Mouse (Mus musculus) cortical plate, adult 2 months (tissue): ENCODE data around the gene March2.

ENCODE experiments used
- CTCF ChIP-seq: fragments of 200-500 bp; IDR thresholded peaks from 2 replicates; pipeline ENCODE4 v1.5.1; 2011; ENCODE audit warnings: mild to moderate bottlenecking, control low read depth, low read length; ENCODE audit not compliant: insufficient read depth; ENCODE audit errors: extremely low read depth
- POLR2A ChIP-seq: fragments of 200-500 bp; IDR thresholded peaks from 2 replicates; pipeline ENCODE4 v1.6.1; 2011; ENCODE audit warnings: mild to moderate bottlenecking, low read length, control low read depth; ENCODE audit not compliant: insufficient read depth; ENCODE audit errors: extremely low read depth

- TF ChIP-seq CTCF = no peak
- TF ChIP-seq POLR2A = no peak
These were observed 23.9 kb upstream of the March2 start for GRCm38 (mm10) chr17:33742420-33742819.
